Mouse (Mus musculus) liver, embryonic 11.5 days (tissue): ENCODE measurements around the gene Lias. TPM values are rescaled to one million over a fixed set of nuclear protein-coding genes. Genes with fewer than 3 reads are reported as not detected.

Experiments
- ATAC-seq: fragments of 200-750 bp; cut with Nextera tagmentation; replicated peaks from 2 replicates; pipeline ENCODE4 v1.8.0; 2017; ENCODE audit warnings: moderate number of reproducible peaks, mild to moderate bottlenecking, moderate TSS enrichment, moderate library complexity; ENCODE audit not compliant: low FRiP score
- DNase-seq: peaks from one replicate; pipeline ENCODE4 v3.0.0-alpha.2; 2017; ENCODE audit warnings: low spot score
- H3K27ac ChIP-seq: fragments of 300-500 bp; sonication (generic); 2 replicates; pipeline ENCODE4 v1.5.1; 2014; ENCODE audit warnings: mild to moderate bottlenecking, low read depth, low read length, control low read depth
- H3K27me3 ChIP-seq: fragments of 300-500 bp; sonication (generic); replicated peaks from 2 replicates; pipeline ENCODE4 v1.6.1; 2014; ENCODE audit warnings: low read length, mixed read lengths; ENCODE audit not compliant: control insufficient read depth, insufficient read depth
- H3K36me3 ChIP-seq: fragments of 300-500 bp; sonication (generic); 2 replicates; pipeline ENCODE4 v1.6.1; 2014; ENCODE audit warnings: mild to moderate bottlenecking, low read length, moderate library complexity, mixed read lengths; ENCODE audit not compliant: control insufficient read depth, insufficient read depth
- H3K4me1 ChIP-seq: fragments of 300-500 bp; sonication (generic); replicated peaks from 2 replicates; pipeline ENCODE4 v1.6.1; 2014; ENCODE audit warnings: low read length, mixed read lengths; ENCODE audit not compliant: control insufficient read depth, insufficient read depth
- H3K4me2 ChIP-seq: fragments of 300-500 bp; sonication (generic); 2 replicates; pipeline ENCODE4 v1.6.1; 2014; ENCODE audit warnings: mild to moderate bottlenecking, control low read depth, moderate library complexity
- H3K4me3 ChIP-seq: fragments of 300-500 bp; sonication (generic); 2 replicates; pipeline ENCODE4 v1.5.1; 2014; ENCODE audit warnings: low read depth, low read length, control low read depth
- H3K9ac ChIP-seq: fragments of 300-500 bp; sonication (generic); 2 replicates; pipeline ENCODE4 v1.6.1; 2014; ENCODE audit warnings: low read depth, low read length, control low read depth
- H3K9me3 ChIP-seq: fragments of 300-500 bp; sonication (generic); 2 replicates; pipeline ENCODE4 v1.6.1; 2016; ENCODE audit warnings: low read length, inconsistent platforms, mixed read lengths; ENCODE audit not compliant: control insufficient read depth
- WGBS: fragments of 180-500 bp; shearing (Covaris S2); extraction: QIAGEN DNeasy Blood & Tissue Kit; methylation state at CpG from one replicate; pipeline ENCODE4 v1.1.7; 2014; 5-methylcytosine and 5-hydroxymethylcytosine counted together
- polyA plus RNA-seq: library from polyadenylated mRNA; unstranded; fragments of >200 nt; fragmentation: Nextera tagmentation; extraction: Ambion mirVana; gene quantifications from 2 replicates; pipeline ENCODE4 v1.2.1, GENCODE M21; 2014

Lias gene
- polyA plus RNA-seq, 1 experiment from 2014 or later, result 80.2 TPM

DNA sequence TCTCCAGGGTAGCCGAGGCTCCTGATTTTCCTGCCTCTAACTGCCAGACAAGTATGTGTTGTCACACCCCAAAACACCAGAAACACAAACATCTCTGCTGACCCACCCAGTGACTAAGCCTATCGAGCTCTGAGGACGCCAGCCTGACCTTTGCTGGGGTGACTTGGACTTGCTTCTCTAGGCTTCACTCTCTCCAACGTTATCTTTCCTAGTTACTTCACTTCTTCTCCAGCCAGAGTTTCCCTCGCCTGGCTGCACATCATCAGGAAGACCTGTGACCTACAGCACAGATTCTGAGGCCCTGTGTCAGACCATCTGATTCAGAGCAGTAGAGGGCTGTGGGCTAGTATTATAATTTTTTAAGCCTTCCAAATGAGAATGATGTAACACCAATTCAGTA is 63.5 kb downstream of the Lias start:
- ATAC-seq, result no peak
- DNase-seq, result no peak

DNA sequence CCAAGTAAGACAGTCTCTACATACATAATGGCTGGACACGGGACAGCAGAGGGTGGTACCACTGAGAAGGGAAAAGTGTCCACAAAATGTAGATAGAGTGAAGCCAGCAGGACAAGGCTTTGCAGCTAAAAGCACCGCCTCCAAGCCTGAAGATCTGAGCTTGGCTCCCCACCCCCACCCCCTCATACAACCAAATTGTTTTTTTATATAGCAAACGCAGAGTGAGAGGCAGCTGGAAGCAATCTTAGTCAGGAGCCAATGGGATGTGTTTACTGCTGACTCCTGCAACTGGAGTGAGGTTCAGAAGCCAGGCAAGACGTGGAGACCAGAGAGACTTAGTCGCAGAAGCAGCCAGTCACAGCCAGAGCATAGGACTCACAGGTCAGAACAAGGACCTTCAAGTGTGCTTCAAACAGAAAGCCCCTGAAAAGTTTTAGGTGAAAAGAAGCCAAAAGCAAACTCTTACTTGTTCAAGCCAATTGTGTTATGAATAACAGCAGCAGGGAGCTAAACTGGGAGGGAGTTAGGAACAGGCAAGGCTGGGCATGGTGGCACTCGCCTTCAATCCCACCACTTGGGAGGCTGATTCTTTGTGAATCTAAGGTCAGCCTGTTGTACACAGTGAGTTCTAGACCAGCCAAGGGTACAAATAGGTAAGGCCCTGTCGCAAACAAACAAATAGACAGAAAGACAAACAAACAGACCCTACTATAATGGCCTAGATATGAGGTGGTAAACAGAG is 66.0 kb downstream of the Lias start:
- Histone ChIP-seq H3K27me3 (no peaks in the 10 kb centered on the region), H3K4me3 (no peak overlapping the region), H3K36me3 (no peaks in the 10 kb centered on the region), H3K9me3 (no peaks in the 10 kb centered on the region), H3K4me2 (no peak overlapping the region), H3K27ac (no peak overlapping the region), H3K9ac (no peak overlapping the region), H3K4me1 (peaks cover 3% of the 10 kb centered on the region; the same call in 1 of the 2 replicates)
- no peak for ATAC-seq
- WGBS, result 59% methylated on average over 7 of the region's 7 CpGs
- no peak for DNase-seq

More for the DNA sequence above, 63.5 kb downstream of the Lias start:
- Histone ChIP-seq H3K27ac (no peak overlapping the region), H3K36me3 (no peaks in the 10 kb centered on the region), H3K9ac (no peak overlapping the region), H3K27me3 (no peaks in the 10 kb centered on the region), H3K4me1 (peaks cover 3% of the 10 kb centered on the region; the same call in 1 of the 2 replicates), H3K9me3 (no peaks in the 10 kb centered on the region), H3K4me3 (no peak overlapping the region), H3K4me2 (no peak overlapping the region)
- 40% methylated on average over 5 of the region's 5 CpGs for WGBS

DNA sequence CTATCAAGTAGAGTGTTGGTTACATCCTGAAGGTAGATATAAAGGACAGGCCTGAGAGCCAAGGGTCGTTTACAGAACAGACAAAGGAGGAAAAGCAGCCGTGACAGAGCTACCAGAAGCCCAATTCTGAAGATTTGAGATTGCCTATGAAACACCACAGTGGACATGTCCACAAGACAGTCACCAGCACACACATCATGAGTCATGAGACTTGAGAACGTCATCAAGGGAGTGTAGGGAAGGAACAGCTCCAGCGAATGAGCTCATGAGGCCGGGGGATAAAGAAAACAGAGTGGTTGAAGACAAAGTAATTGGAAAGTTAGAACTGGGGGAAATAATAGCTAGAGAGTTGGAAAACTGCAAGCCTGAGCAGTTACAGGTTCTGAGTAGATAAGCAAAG is 66.5 kb downstream of the Lias start:
- Histone ChIP-seq H3K9me3 (no peaks in the 10 kb centered on the region), H3K27me3 (no peaks in the 10 kb centered on the region), H3K4me3 (no peak overlapping the region), H3K9ac (no peak overlapping the region), H3K36me3 (no peaks in the 10 kb centered on the region), H3K4me2 (no peak overlapping the region), H3K27ac (no peak overlapping the region), H3K4me1 (peaks cover 3% of the 10 kb centered on the region; the same call in 1 of the 2 replicates)
- no peak for ATAC-seq
- DNase-seq, result no peak
- WGBS, result 59% methylated on average over 5 of the region's 5 CpGs

DNA sequence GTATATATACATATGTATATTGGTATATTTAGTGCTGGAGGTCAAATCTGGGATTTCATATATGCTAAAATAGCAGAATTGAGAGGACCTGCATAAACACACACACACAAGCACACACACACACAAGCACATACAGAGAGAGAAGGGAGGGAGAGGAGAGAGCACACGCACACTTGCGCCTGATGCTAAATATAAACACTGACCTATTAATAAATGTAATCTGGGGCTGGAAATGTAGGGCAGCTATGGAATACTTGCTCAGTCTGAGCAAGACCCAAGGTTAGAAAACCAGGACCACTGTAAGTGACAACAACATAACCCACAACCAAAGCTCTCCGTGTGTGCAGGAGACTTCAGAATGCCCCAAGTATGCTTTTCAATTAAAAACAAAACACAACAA is 68.2 kb downstream of the Lias start:
- Histone ChIP-seq H3K9me3 (no peaks in the 10 kb centered on the region), H3K4me2 (no peak overlapping the region), H3K27me3 (no peaks in the 10 kb centered on the region), H3K4me1 (peaks cover 3% of the 10 kb centered on the region; the same call in 1 of the 2 replicates), H3K36me3 (no peaks in the 10 kb centered on the region), H3K4me3 (no peak overlapping the region), H3K9ac (no peak overlapping the region), H3K27ac (no peak overlapping the region)
- 83% methylated on average over 3 of the region's 3 CpGs for WGBS
- DNase-seq (no peak), ATAC-seq (no peak)

Other genes starting within 250 kb of the Lias start
- 4.9 and 5.8 TPM in 2 replicates for gene Wdr19, start 191.8 kb upstream of the Lias start, polyA plus RNA-seq
- 82.3 and 83.3 TPM in 2 replicates for gene Rfc1, start 55.8 kb upstream of the Lias start, polyA plus RNA-seq
- 10.8 and 11.6 TPM in 2 replicates for gene Klb, start 43.2 kb upstream of the Lias start, polyA plus RNA-seq
- gene Rpl9, start 53 bp upstream of the Lias start, polyA plus RNA-seq, result 1,151 and 1,248 TPM in 2 replicates
- gene Ugdh, start 44.5 kb downstream of the Lias start, polyA plus RNA-seq, result 48.2 and 49.3 TPM in 2 replicates
- gene Gm43552, start 101.3 kb downstream of the Lias start, polyA plus RNA-seq, result not detected in 2 replicates
- gene Smim14, start 145.7 kb downstream of the Lias start, polyA plus RNA-seq, result 56.5 and 68.9 TPM in 2 replicates
- 126 and 131 TPM in 2 replicates for gene Ube2k, start 145.7 kb downstream of the Lias start, polyA plus RNA-seq